Mouse (Mus musculus): ENCODE results near the gene Pi16.

Gene Pi16

GRCm38 (mm10) chr17:29304376-29305057 lies 13.0 kb upstream of the Pi16 start:
- DNase-seq (ENCODE audit: low read depth) = peak; percentile 31

GRCm38 (mm10) chr17:29305058-29305806 lies 12.2 kb upstream of the Pi16 start:
- peak; percentile 53 for DNase-seq (ENCODE audit: low read depth)

GRCm38 (mm10) chr17:29305871-29306270 lies 11.6 kb upstream of the Pi16 start:
- no peak for DNase-seq (ENCODE audit: low read depth)

GRCm38 (mm10) chr17:29310056-29310623 lies 7.3 kb upstream of the Pi16 start:
- no peak for DNase-seq (ENCODE audit: low read depth)

- no peak for DNase-seq (ENCODE audit: low read depth)
Observed at GRCm38 (mm10) chr17:29311602-29312001, 5.9 kb upstream of the Pi16 start.

- DNase-seq (ENCODE audit: low read depth) = peak; percentile 59
Observed at GRCm38 (mm10) chr17:29312082-29312481, 5.4 kb upstream of the Pi16 start.

GRCm38 (mm10) chr17:29313300-29313699 lies 4.2 kb upstream of the Pi16 start:
- peak; percentile 37 for DNase-seq (ENCODE audit: low read depth)

GRCm38 (mm10) chr17:29315672-29316465 lies 1.6 kb upstream of the Pi16 start:
- DNase-seq (ENCODE audit: low read depth) = peak; percentile 63

GRCm38 (mm10) chr17:29316891-29317290 lies 589 bp upstream of the Pi16 start:
- DNase-seq (ENCODE audit: low read depth) = no peak

- DNase-seq (ENCODE audit: low read depth) = peak; percentile 25
Observed at GRCm38 (mm10) chr17:29318731-29319250, 1.3 kb downstream of the Pi16 start.

- no peak for DNase-seq (ENCODE audit: low read depth)
Observed at GRCm38 (mm10) chr17:29319476-29319875, 2.0 kb downstream of the Pi16 start.

- DNase-seq (ENCODE audit: low read depth) = no peak
Observed at GRCm38 (mm10) chr17:29319881-29320639, 2.6 kb downstream of the Pi16 start.

GRCm38 (mm10) chr17:29321765-29322602 lies 4.5 kb downstream of the Pi16 start:
- no peak for DNase-seq (ENCODE audit: low read depth)

- DNase-seq (ENCODE audit: low read depth) = no peak
Observed at GRCm38 (mm10) chr17:29322603-29322962, 5.1 kb downstream of the Pi16 start.

GRCm38 (mm10) chr17:29323625-29324024 lies 6.1 kb downstream of the Pi16 start:
- DNase-seq (ENCODE audit: low read depth) = no peak

GRCm38 (mm10) chr17:29325831-29326230 lies 8.4 kb downstream of the Pi16 start:
- no peak for DNase-seq (ENCODE audit: low read depth)

- DNase-seq (ENCODE audit: low read depth) = no peak
Observed at GRCm38 (mm10) chr17:29326531-29327529, 9.3 kb downstream of the Pi16 start.

- no peak for DNase-seq (ENCODE audit: low read depth)
Observed at GRCm38 (mm10) chr17:29327691-29328090, 10.2 kb downstream of the Pi16 start.

- no peak for DNase-seq (ENCODE audit: low read depth)
Observed at GRCm38 (mm10) chr17:29330221-29330620, 12.7 kb downstream of the Pi16 start.

Data from NIH3T3 (cell line).